Mouse (Mus musculus) liver, embryonic 14.5 days (tissue): ENCODE measurements around the gene Crabp2. TPM values are rescaled to one million over a fixed set of nuclear protein-coding genes. Genes with fewer than 3 reads are reported as not detected.

Source experiments
- ATAC-seq: fragments of 200-750 bp; cut with Nextera tagmentation; 2 replicates; pipeline ENCODE4 v1.8.0; 2017; ENCODE audit warnings: moderate number of reproducible peaks, mild to moderate bottlenecking, moderate library complexity; ENCODE audit not compliant: insufficient read depth
- DNase-seq, 3 experiments: peaks; one replicate each; pipeline ENCODE4 v3.0.0-alpha.2; 2012 to 2013; ENCODE audit warnings: low read depth in 3 of 3, low spot score in 3 of 3
- H3K27ac ChIP-seq: fragments of 300-500 bp; sonication (generic); 2 replicates; pipeline ENCODE4 v1.5.1; 2014; ENCODE audit warnings: moderate library complexity, mild to moderate bottlenecking, control low read depth, inconsistent platforms
- H3K27me3 ChIP-seq: fragments of 300-500 bp; sonication (generic); 2 replicates; pipeline ENCODE4 v1.6.1; 2014; ENCODE audit warnings: mild to moderate bottlenecking, low read length, moderate library complexity; ENCODE audit not compliant: control insufficient read depth, insufficient read depth
- H3K36me3 ChIP-seq: fragments of 300-500 bp; sonication (generic); replicated peaks from 2 replicates; pipeline ENCODE4 v1.6.1; 2014; ENCODE audit warnings: low read depth; ENCODE audit not compliant: control insufficient read depth, insufficient read depth
- H3K4me1 ChIP-seq, 2 experiments: fragments of 200-500 bp in 1 of 2; fragments of 300-500 bp in 1 of 2; sonication (generic) in 1 of 2; replicated peaks; 2 replicates each; pipeline ENCODE4 v1.6.1; 2012 to 2014; ENCODE audit warnings: antibody characterized with exemption in 1 of 2, inconsistent platforms in 1 of 2, low read length in 1 of 2; ENCODE audit not compliant: control insufficient read depth in 2 of 2, insufficient read depth in 2 of 2
- H3K4me2 ChIP-seq: fragments of 300-500 bp; sonication (generic); 2 replicates; pipeline ENCODE4 v1.6.1; 2014; ENCODE audit warnings: low read depth, mild to moderate bottlenecking, control low read depth, moderate library complexity
- H3K4me3 ChIP-seq, 2 experiments: fragments of 200-500 bp in 1 of 2; fragments of 300-500 bp in 1 of 2; sonication (generic) in 1 of 2; 2 replicates each; pipeline ENCODE4 v1.5.1; 2012 to 2014; ENCODE audit warnings: low read depth in 2 of 2, low read length in 2 of 2, mild to moderate bottlenecking in 2 of 2, control low read depth in 1 of 2, inconsistent platforms in 1 of 2, moderate library complexity in 1 of 2; ENCODE audit not compliant: insufficient read depth in 1 of 2
- H3K9ac ChIP-seq: fragments of 300-500 bp; sonication (generic); replicated peaks from 2 replicates; pipeline ENCODE4 v1.6.1; 2014; ENCODE audit warnings: mild to moderate bottlenecking, control low read depth, moderate library complexity
- H3K9me3 ChIP-seq: fragments of 300-500 bp; sonication (generic); 2 replicates; pipeline ENCODE4 v1.6.1; 2016; ENCODE audit warnings: low read length, mixed read lengths; ENCODE audit not compliant: control insufficient read depth
- CTCF ChIP-seq: IDR thresholded peaks from 2 replicates; pipeline ENCODE4 v1.5.1; 2016; ENCODE audit warnings: antibody characterized with exemption, low read depth, control low read depth
- EP300 ChIP-seq: IDR thresholded peaks from 2 replicates; pipeline ENCODE4 v1.6.1; 2016; ENCODE audit warnings: antibody characterized with exemption, low read depth
- WGBS: fragments of 180-500 bp; shearing (Covaris S2); extraction: QIAGEN DNeasy Blood & Tissue Kit; methylation state at CpG from one replicate; pipeline ENCODE4 v1.1.7; 2014; ENCODE audit not compliant: insufficient replicate concordance; 5-methylcytosine and 5-hydroxymethylcytosine counted together
- polyA plus RNA-seq, 2 experiments: library from polyadenylated mRNA; depleted of rRNA in 1 of 2; stranded (reverse) in 1 of 2; unstranded in 1 of 2; fragments of >200 nt; fragmentation: Nextera tagmentation in 1 of 2; extraction: Ambion mirVana in 1 of 2; gene quantifications; 2 replicates each; pipeline versions ENCODE4 v1.2.1 to v1.2.3; 2012 to 2014

Gene Crabp2
- polyA plus RNA-seq, 2 experiments: 0.10 to 0.17 TPM

DNA sequence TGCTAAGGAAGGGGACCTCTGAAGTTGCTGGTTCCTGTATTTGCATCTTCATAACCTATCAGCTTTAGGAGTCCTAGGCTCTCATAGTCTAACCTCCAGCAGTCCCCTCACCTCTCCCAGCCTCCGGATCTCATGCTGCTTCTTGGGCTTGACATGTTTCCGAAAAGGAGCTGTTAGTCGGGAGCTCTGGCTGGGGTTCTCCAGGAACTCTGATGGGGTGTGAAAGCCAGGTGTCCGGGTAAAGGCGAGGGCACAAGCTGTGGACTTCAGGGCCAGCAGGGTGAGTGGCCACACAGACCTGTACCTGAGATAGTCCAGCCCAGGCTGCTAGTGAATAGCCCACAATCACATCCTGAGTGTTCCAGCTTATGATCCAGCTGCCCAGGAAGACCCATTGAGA, 21.0 kb upstream of the Crabp2 start:
- no peak for ATAC-seq
- H3K27me3 ChIP-seq: no peaks in the 10 kb centered on the region
- no peak overlapping the region for H3K9ac ChIP-seq
- WGBS: 86% methylated on average over 5 of the region's 5 CpGs
- peaks cover 6 to 13% of the 10 kb centered on the region in 2 experiments for H3K4me1 ChIP-seq
- TF ChIP-seq EP300: no peak
- no peak for TF ChIP-seq CTCF
- H3K4me3 ChIP-seq: no peak overlapping the region
- H3K9me3 ChIP-seq: no peaks in the 10 kb centered on the region
- DNase-seq: no peak
- H3K4me2 ChIP-seq: no peak overlapping the region
- peaks cover 35% of the 10 kb centered on the region for H3K36me3 ChIP-seq
- H3K27ac ChIP-seq: no peak overlapping the region

DNA sequence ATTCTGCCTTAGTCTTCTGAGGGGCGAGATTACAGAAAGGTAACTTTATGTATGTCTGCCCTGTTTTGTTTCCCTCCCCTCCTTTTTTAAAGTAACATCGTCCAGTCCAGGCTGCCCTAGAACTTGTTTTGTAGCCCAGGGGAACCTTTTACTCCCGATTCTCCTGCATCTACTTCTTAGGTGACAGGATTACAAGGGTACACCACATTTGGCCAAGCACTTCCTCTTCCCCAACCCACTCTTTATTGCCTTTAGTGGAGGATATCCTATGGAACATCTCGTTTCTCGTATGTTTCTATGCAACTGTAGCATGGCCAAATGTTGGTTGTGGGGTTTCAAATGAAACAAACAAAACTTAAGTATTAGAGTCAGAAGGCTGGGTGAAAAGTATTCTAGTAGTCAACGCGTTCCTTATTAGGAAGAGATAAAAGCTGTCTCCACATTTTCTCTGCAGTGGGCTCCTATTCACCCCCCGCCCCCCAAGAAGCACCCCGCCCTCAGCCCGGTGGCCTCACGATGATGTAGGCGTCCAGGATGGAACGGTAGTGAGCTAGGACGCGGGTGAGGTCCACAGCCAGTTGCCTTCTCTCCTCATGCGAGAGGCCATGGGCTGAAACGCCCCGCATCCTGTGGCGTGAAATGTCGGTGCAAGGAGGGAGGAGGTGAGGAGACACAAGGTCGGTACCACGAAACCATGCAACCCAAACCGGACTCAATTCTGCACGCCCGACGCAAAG, 19.0 kb upstream of the Crabp2 start:
- no peaks in the 10 kb centered on the region for H3K9me3 ChIP-seq
- peak; percentile 52 for ATAC-seq
- peak overlapping the region; percentile 81 for H3K9ac ChIP-seq
- peak overlapping the region; percentile 88 for H3K4me2 ChIP-seq
- H3K4me1 ChIP-seq: peaks cover 6 to 13% of the 10 kb centered on the region in 2 experiments
- no peak for TF ChIP-seq EP300
- TF ChIP-seq CTCF: no peak
- H3K36me3 ChIP-seq: peaks cover 24% of the 10 kb centered on the region
- DNase-seq: no peak
- no peaks in the 10 kb centered on the region for H3K27me3 ChIP-seq
- peak overlapping the region; percentile 93 to 96 for H3K4me3 ChIP-seq
- WGBS: 2% methylated on average over 26 of the region's 26 CpGs
- peak overlapping the region; percentile 75 for H3K27ac ChIP-seq

DNA sequence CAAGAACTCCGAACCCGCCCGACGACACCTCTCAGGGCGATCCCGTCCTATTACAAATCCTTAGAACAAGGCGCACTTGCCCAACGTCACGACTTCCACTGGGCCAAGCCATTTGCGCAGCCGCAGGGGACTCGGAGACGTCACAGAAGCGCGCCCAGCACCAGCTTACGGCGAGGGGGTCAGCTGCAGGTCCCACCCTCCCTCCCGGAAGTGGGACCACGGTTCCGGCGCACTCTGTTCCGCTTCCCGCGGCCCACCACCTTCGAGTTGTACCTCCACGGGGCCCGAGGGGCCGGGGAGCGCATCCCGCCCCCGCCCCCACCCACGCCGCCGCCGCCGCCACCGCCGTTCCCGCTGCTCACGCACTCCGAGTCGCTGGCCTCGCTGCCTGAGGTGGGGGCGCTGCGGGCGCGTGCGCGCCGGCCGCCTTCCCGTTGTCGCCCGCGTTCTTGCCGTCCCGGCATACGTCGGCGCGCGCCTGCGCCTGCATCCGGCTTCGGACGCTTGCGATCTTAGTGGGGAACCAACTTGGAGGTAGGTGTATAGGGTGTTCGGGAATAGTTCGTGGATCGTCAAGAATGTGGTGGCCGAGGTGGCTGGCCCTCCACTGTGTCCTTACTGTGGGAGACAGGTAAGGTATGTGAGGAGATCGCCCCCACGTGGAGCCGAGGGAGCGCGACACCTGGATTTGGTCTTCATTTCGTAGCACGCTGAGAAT, 18.2 kb upstream of the Crabp2 start, which contains the start of the genes Isg20l2 and Rrnad1:
TSS of gene Isg20l2 (plus strand) at position 237 of the 718 bp plus-strand sequence.
TSS of gene Rrnad1 (minus strand) at position 640 of the 718 bp plus-strand sequence.
- DNase-seq (peak; percentile 89 to 91 (median 90)), ATAC-seq (peak; percentile 95)
- Histone ChIP-seq H3K4me3 (peak within 1 kb of the TSS; percentile 93 to 96), H3K36me3 (peaks cover 21% of the 10 kb centered on the region), H3K27ac (peak within 1 kb of the TSS; percentile 75), H3K4me1 (peaks cover 6 to 13% of the 10 kb centered on the region in 2 experiments), H3K9ac (peak within 1 kb of the TSS; percentile 81), H3K27me3 (no peaks in the 10 kb centered on the region), H3K9me3 (no peaks in the 10 kb centered on the region), H3K4me2 (peak within 1 kb of the TSS; percentile 88)
- TF ChIP-seq EP300: no peak
- TF ChIP-seq CTCF: peak; percentile 95
- under 1% methylated on average over 74 of the region's 78 CpGs for whole genome bisulfite sequencing

DNA sequence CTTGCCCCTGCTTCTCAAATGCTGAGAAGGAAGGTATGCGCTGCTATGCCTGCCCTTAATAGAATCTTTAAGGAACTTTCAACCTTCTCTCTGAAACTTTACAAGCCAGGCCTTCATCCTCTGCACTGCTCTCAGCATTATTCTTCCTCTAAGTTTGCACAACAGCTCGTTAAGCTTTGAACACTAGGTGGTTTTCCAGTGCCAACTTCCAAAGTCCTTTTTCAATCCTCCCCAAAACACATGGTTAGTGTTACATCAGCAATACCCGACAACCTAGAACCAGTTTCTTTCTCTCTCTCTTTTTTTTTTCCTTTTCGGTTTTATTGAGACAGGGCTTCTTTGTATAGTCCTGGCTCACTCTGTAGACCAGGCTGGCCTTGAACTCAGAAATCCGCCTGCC, 14.4 kb upstream of the Crabp2 start:
- peaks cover 43% of the 10 kb centered on the region for H3K36me3 ChIP-seq
- TF ChIP-seq CTCF (no peak), EP300 (no peak)

DNA sequence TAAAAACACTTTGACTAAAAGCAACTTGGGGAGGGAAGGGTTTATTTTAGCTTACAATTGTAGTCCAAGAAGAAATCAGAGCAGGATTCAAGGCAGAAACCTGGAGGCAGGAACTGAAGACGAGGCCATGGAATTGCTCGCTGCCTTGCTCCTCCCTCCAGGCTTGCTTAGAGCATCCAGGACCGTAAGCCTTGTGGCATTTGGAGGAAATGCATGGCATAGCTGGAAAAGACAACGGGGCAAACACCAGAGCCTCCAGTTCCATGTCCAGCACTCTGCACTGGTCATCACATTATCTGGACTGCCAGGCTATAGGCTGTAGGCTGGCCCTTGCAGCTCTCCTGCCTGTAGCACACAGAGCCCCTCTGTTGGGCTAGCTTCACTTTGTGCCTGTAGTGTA, 14.0 kb upstream of the Crabp2 start:
- WGBS: 77% methylated on average over 4 of the region's 4 CpGs
- TF ChIP-seq CTCF: peak; percentile 22; the same call in 1 of the 2 replicates
- TF ChIP-seq EP300: no peak
- no peak overlapping the region for H3K27ac ChIP-seq
- H3K4me1 ChIP-seq: peaks cover 6 to 7% of the 10 kb centered on the region in 2 experiments; a peak in 3 of 4 replicates
- H3K36me3 ChIP-seq: peaks cover 48% of the 10 kb centered on the region
- no peak overlapping the region for H3K4me2 ChIP-seq
- no peaks in the 10 kb centered on the region for H3K9me3 ChIP-seq
- no peak overlapping the region for H3K9ac ChIP-seq
- DNase-seq (no peak), ATAC-seq (no peak)
- H3K27me3 ChIP-seq: no peaks in the 10 kb centered on the region
- H3K4me3 ChIP-seq: no peak overlapping the region

More for the DNA sequence above, 14.4 kb upstream of the Crabp2 start:
- no peak overlapping the region for H3K4me3 ChIP-seq
- DNase-seq (no peak), ATAC-seq (no peak)
- H3K4me2 ChIP-seq: no peak overlapping the region
- H3K9ac ChIP-seq: no peak overlapping the region
- H3K27ac ChIP-seq: no peak overlapping the region
- no peaks in the 10 kb centered on the region for H3K9me3 ChIP-seq
- 69% methylated on average over 5 of the region's 5 CpGs for WGBS
- H3K4me1 ChIP-seq: peaks cover 6 to 11% of the 10 kb centered on the region in 2 experiments
- H3K27me3 ChIP-seq: no peaks in the 10 kb centered on the region
